Mouse (Mus musculus) neural tube, embryonic 13.5 days (tissue): ENCODE results near the gene Clpx. TPM values are rescaled to one million over a fixed set of nuclear protein-coding genes. Genes with fewer than 3 reads are reported as not detected.

ENCODE experiments used
- ATAC-seq: fragments of 200-750 bp; cut with Nextera tagmentation; 2 replicates; pipeline ENCODE4 v1.8.0; 2017; ENCODE audit warnings: low read depth, mild to moderate bottlenecking, moderate TSS enrichment, moderate library complexity
- H3K27ac ChIP-seq: fragments of 300-500 bp; sonication (generic); replicated peaks from 2 replicates; pipeline ENCODE4 v1.5.1; 2015; ENCODE audit warnings: moderate library complexity, mild to moderate bottlenecking, inconsistent platforms
- H3K27me3 ChIP-seq: fragments of 300-500 bp; sonication (generic); 2 replicates; pipeline ENCODE4 v1.6.1; 2015; ENCODE audit warnings: mild to moderate bottlenecking, inconsistent platforms
- H3K36me3 ChIP-seq: fragments of 300-500 bp; sonication (generic); 2 replicates; pipeline ENCODE4 v1.6.1; 2015; ENCODE audit warnings: mild to moderate bottlenecking, inconsistent platforms
- H3K4me1 ChIP-seq: fragments of 300-500 bp; sonication (generic); replicated peaks from 2 replicates; pipeline ENCODE4 v1.6.1; 2015; ENCODE audit warnings: inconsistent platforms
- H3K4me2 ChIP-seq: fragments of 300-500 bp; sonication (generic); 2 replicates; pipeline ENCODE4 v1.6.1; 2015; ENCODE audit warnings: inconsistent platforms, mild to moderate bottlenecking, moderate library complexity
- H3K4me3 ChIP-seq: fragments of 300-500 bp; sonication (generic); 2 replicates; pipeline ENCODE4 v1.5.1; 2015; ENCODE audit warnings: mild to moderate bottlenecking, inconsistent platforms
- H3K9ac ChIP-seq: fragments of 300-500 bp; sonication (generic); 2 replicates; pipeline ENCODE4 v1.6.1; 2015; ENCODE audit warnings: moderate library complexity, mild to moderate bottlenecking, inconsistent platforms
- H3K9me3 ChIP-seq: fragments of 300-500 bp; sonication (generic); 2 replicates; pipeline ENCODE4 v1.6.1; 2016; ENCODE audit warnings: inconsistent platforms
- WGBS: fragments of 180-500 bp; shearing (Covaris S2); methylation state at CpG from one replicate; pipeline ENCODE4 v1.1.7; 2015; 5-methylcytosine and 5-hydroxymethylcytosine counted together
- polyA plus RNA-seq: library from polyadenylated mRNA; unstranded; fragments of >200 nt; fragmentation: Nextera tagmentation; extraction: Ambion mirVana; gene quantifications from 2 replicates; pipeline ENCODE4 v1.2.1, GENCODE M21; 2015

Gene Clpx
- polyA plus RNA-seq, 1 experiment from 2014 or later = 43.6 TPM

GRCm38 (mm10) chr9:65293580-65293972 lies 484 bp upstream of the Clpx start:
- H3K27me3 ChIP-seq = no peaks in the 10 kb centered on the region
- H3K27ac ChIP-seq = peak overlapping the region; percentile 65
- H3K4me3 ChIP-seq = peak overlapping the region; percentile 91
- no peaks in the 10 kb centered on the region for H3K9me3 ChIP-seq
- H3K4me2 ChIP-seq = peak overlapping the region; percentile 76
- H3K9ac ChIP-seq = peak overlapping the region; percentile 77
- H3K4me1 ChIP-seq = peaks cover 31% of the 10 kb centered on the region
- H3K36me3 ChIP-seq = peaks cover 8% of the 10 kb centered on the region; the same call in 1 of the 2 replicates
- peak; percentile 44 for ATAC-seq
- WGBS = 1% methylated on average over 9 of the region's 9 CpGs

GRCm38 (mm10) chr9:65294716-65295378 lies 787 bp downstream of the Clpx start:
- Histone ChIP-seq H3K4me3 (peak overlapping the region; percentile 91), H3K27me3 (no peaks in the 10 kb centered on the region), H3K9me3 (no peaks in the 10 kb centered on the region), H3K9ac (peak overlapping the region; percentile 92), H3K4me1 (peaks cover 31% of the 10 kb centered on the region), H3K27ac (peak overlapping the region; percentile 87), H3K36me3 (peaks cover 11% of the 10 kb centered on the region; the same call in 1 of the 2 replicates), H3K4me2 (peak overlapping the region; percentile 80)
- 4% methylated on average over 28 of the region's 28 CpGs for WGBS
- ATAC-seq = no peak

- 99% methylated on average over 2 of the region's 2 CpGs for WGBS
- ATAC-seq = no peak
- H3K9me3 ChIP-seq = no peaks in the 10 kb centered on the region
- no peak overlapping the region for H3K9ac ChIP-seq
- H3K36me3 ChIP-seq = peaks cover 29% of the 10 kb centered on the region
- no peak overlapping the region for H3K27ac ChIP-seq
- peaks cover 31% of the 10 kb centered on the region for H3K4me1 ChIP-seq
- H3K4me3 ChIP-seq = no peak overlapping the region
- no peak overlapping the region for H3K4me2 ChIP-seq
- no peaks in the 10 kb centered on the region for H3K27me3 ChIP-seq
These were observed 3.0 kb downstream of the Clpx start for GRCm38 (mm10) chr9:65297056-65297455.

- H3K27ac ChIP-seq = no peak overlapping the region
- no peak overlapping the region for H3K9ac ChIP-seq
- H3K9me3 ChIP-seq = no peaks in the 10 kb centered on the region
- ATAC-seq = no peak
- no peak overlapping the region for H3K4me3 ChIP-seq
- peaks cover 21% of the 10 kb centered on the region for H3K4me1 ChIP-seq
- no peak overlapping the region for H3K4me2 ChIP-seq
- WGBS = 89% methylated on average over 3 of the region's 3 CpGs
- H3K27me3 ChIP-seq = no peaks in the 10 kb centered on the region
- peaks cover 46% of the 10 kb centered on the region for H3K36me3 ChIP-seq
These were observed 4.7 kb downstream of the Clpx start for GRCm38 (mm10) chr9:65298761-65299160.

- no peak for ATAC-seq
- 96% methylated on average over 7 of the region's 7 CpGs for WGBS
- Histone ChIP-seq H3K9me3 (no peaks in the 10 kb centered on the region), H3K4me1 (peaks cover 21% of the 10 kb centered on the region), H3K27me3 (no peaks in the 10 kb centered on the region), H3K27ac (no peak overlapping the region), H3K36me3 (peaks cover 53% of the 10 kb centered on the region), H3K9ac (no peak overlapping the region), H3K4me2 (no peak overlapping the region), H3K4me3 (no peak overlapping the region)
These were observed 5.6 kb downstream of the Clpx start for GRCm38 (mm10) chr9:65299650-65300049.

DNA sequence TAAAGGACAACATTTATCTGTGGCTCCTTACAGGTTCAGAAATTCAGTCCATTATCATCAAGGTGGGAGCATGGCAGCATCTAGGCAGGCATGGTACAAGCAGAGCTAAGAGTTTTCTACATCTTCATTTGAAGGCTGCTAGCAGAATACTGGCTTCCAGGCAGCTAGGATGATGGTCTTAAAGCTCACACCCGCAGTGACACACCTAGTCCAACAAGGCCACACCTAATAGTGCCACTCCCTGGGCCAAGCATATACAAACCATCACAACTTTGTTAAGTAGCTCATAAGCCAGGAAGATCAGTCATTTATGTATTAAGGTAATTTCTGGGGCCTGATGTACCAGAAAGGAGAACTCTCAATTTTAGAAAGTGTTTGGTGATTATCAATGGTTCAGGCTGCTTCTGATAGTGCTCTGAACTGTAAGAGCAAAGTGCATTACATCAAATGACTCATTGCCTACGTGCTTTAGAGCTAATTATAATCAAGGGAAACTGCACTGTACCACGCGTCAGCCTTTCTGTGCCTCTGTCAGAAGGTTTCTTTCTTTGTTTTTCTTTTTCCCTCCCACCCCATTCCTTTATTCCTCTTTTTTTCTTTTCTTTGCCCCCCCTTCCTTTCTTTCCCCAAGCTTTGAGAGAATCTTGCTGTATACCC lies 8.4 kb downstream of the Clpx start:
- ATAC-seq = no peak
- over 99% methylated on average over 4 of the region's 4 CpGs for WGBS
- H3K9ac ChIP-seq = no peak overlapping the region
- no peak overlapping the region for H3K27ac ChIP-seq
- no peaks in the 10 kb centered on the region for H3K9me3 ChIP-seq
- H3K4me1 ChIP-seq = no peaks in the 10 kb centered on the region
- no peaks in the 10 kb centered on the region for H3K27me3 ChIP-seq
- H3K4me2 ChIP-seq = no peak overlapping the region
- peaks cover 73% of the 10 kb centered on the region for H3K36me3 ChIP-seq
- no peak overlapping the region for H3K4me3 ChIP-seq

- ATAC-seq = no peak
- Histone ChIP-seq H3K9me3 (no peaks in the 10 kb centered on the region), H3K27me3 (no peaks in the 10 kb centered on the region), H3K4me2 (no peak overlapping the region), H3K36me3 (peaks cover 80% of the 10 kb centered on the region), H3K4me3 (no peak overlapping the region), H3K4me1 (no peaks in the 10 kb centered on the region), H3K27ac (no peak overlapping the region), H3K9ac (no peak overlapping the region)
- 95% methylated on average over 4 of the region's 4 CpGs for WGBS
These were observed 9.5 kb downstream of the Clpx start for GRCm38 (mm10) chr9:65303586-65303985.

DNA sequence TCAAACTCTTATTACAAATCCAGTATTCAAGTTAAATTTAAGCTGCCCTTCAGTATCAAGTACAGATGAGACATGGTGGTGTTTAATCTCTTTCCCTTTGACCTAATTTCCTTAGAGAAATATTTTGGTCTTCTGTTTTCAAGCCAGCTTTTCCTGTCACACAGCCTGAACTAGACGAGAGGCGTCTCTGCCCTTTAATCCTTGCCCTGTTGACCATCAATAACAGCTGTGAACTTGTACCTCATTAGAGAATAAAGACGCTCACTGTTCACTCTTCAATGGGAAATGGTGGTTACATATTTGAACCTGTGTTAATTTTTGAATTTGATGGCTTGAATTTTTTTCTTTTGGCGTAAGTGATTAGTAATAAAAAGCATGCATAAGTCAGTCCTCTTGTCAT lies 10.2 kb downstream of the Clpx start:
- Histone ChIP-seq H3K27ac (no peak overlapping the region), H3K36me3 (peaks cover 85% of the 10 kb centered on the region), H3K4me2 (no peak overlapping the region), H3K27me3 (no peaks in the 10 kb centered on the region), H3K9ac (no peak overlapping the region), H3K4me1 (no peaks in the 10 kb centered on the region), H3K9me3 (no peaks in the 10 kb centered on the region), H3K4me3 (no peak overlapping the region)
- 83% methylated on average over 4 of the region's 4 CpGs for WGBS
- no peak for ATAC-seq

DNA sequence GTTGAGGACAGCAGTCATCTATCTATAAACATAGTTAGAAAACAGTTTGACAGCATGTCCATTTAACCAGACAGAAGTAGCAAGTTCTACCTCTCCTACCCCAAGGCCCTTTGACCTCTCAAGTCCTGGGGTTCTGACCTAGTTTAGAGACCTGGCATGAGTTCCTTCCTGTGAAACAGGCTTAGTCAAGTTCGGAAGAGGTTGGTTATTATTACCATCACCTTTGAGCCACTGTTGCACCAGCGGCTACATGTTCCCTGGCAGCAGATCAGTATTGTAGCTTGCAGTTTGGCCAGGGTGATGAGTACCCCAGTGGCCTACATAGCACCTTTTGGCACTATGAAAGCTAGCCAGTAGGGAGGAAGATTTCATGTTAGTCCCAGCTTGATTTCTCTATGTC lies 12.6 kb downstream of the Clpx start:
- Histone ChIP-seq H3K4me2 (no peak overlapping the region), H3K9me3 (no peaks in the 10 kb centered on the region), H3K9ac (no peak overlapping the region), H3K27me3 (no peaks in the 10 kb centered on the region), H3K27ac (no peak overlapping the region), H3K36me3 (peaks cover 80% of the 10 kb centered on the region), H3K4me3 (no peak overlapping the region), H3K4me1 (no peaks in the 10 kb centered on the region)
- WGBS = 95% methylated on average over 2 of the region's 2 CpGs
- no peak for ATAC-seq

DNA sequence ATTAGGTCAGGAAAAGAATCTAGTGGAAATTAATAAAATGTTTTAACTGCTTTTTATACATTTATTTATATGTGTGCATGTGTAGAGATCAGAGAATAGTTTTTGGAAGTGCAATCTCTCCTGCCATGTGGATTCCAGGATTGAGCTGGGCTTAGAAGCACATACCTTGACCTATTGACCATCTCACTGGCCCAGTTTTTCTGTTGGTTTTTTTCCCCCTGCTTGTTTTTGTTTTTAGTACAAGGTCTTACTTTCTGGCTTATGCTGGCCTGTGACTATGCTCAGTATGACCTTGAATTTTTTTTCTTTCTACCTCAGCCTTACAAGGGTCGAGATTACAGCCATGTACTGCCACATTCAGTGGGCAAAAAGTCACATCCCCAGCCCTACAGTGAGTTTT lies 14.0 kb downstream of the Clpx start:
- no peak for ATAC-seq
- no peaks in the 10 kb centered on the region for H3K4me1 ChIP-seq
- 100% methylated on average over 1 of the region's 1 CpGs for whole genome bisulfite sequencing
- no peaks in the 10 kb centered on the region for H3K27me3 ChIP-seq
- no peak overlapping the region for H3K9ac ChIP-seq
- H3K4me3 ChIP-seq = no peak overlapping the region
- no peak overlapping the region for H3K27ac ChIP-seq
- no peak overlapping the region for H3K4me2 ChIP-seq
- peaks cover 80% of the 10 kb centered on the region for H3K36me3 ChIP-seq
- H3K9me3 ChIP-seq = no peaks in the 10 kb centered on the region

- no peak overlapping the region for H3K4me3 ChIP-seq
- H3K27ac ChIP-seq = no peak overlapping the region
- H3K27me3 ChIP-seq = no peaks in the 10 kb centered on the region
- H3K9ac ChIP-seq = no peak overlapping the region
- no peaks in the 10 kb centered on the region for H3K4me1 ChIP-seq
- H3K9me3 ChIP-seq = no peaks in the 10 kb centered on the region
- H3K4me2 ChIP-seq = no peak overlapping the region
- no peak for ATAC-seq
- H3K36me3 ChIP-seq = peaks cover 69% of the 10 kb centered on the region
- WGBS = 95% methylated on average over 4 of the region's 4 CpGs
These were observed 18.8 kb downstream of the Clpx start for GRCm38 (mm10) chr9:65312669-65313357.

DNA sequence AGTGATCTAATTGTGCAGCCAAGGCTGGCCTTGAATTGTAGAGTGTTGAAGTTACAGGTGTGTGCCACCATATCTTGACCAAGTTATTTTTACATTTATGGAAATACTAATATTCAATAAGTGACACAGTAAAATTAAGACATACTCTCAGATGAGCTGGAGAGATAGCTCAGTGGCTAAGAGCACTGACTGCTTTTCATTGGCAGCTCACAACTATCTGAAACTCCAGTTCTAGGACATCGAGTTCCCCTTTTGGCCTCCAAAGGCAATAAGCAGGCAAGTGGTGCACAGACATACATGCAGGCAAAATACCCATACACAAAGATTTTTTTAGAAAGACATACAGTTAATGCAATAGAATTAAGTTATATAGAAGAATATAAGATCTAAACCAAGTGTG lies 19.8 kb downstream of the Clpx start:
- no peak overlapping the region for H3K4me2 ChIP-seq
- no peak overlapping the region for H3K4me3 ChIP-seq
- ATAC-seq = no peak
- no peaks in the 10 kb centered on the region for H3K4me1 ChIP-seq
- WGBS = 98% methylated on average over 1 of the region's 1 CpGs
- no peak overlapping the region for H3K9ac ChIP-seq
- peaks cover 68% of the 10 kb centered on the region for H3K36me3 ChIP-seq
- no peaks in the 10 kb centered on the region for H3K9me3 ChIP-seq
- H3K27ac ChIP-seq = no peak overlapping the region
- no peaks in the 10 kb centered on the region for H3K27me3 ChIP-seq
